Mouse (Mus musculus) forebrain, embryonic 12.5 days (tissue): Measurements from ENCODE around the gene A830018L16Rik. TPM values are rescaled to one million over a fixed set of nuclear protein-coding genes. Genes with fewer than 3 reads are reported as not detected.

Experiments
- ATAC-seq: fragments of 200-750 bp; cut with Nextera tagmentation; 2 replicates; pipeline ENCODE4 v1.8.0; 2017; ENCODE audit warnings: moderate TSS enrichment; ENCODE audit not compliant: low FRiP score
- H3K27ac ChIP-seq: fragments of 300-500 bp; sonication (generic); 2 replicates; pipeline ENCODE4 v1.5.1; 2016; ENCODE audit warnings: mild to moderate bottlenecking
- H3K27me3 ChIP-seq: fragments of 300-500 bp; sonication (generic); 2 replicates; pipeline ENCODE4 v1.6.1; 2016; ENCODE audit warnings: mild to moderate bottlenecking
- H3K36me3 ChIP-seq: fragments of 300-500 bp; sonication (generic); replicated peaks from 2 replicates; pipeline ENCODE4 v1.6.1; 2016; ENCODE audit warnings: mild to moderate bottlenecking
- H3K4me1 ChIP-seq: fragments of 300-500 bp; sonication (generic); 2 replicates; pipeline ENCODE4 v1.6.1; 2016
- H3K4me2 ChIP-seq: fragments of 300-500 bp; sonication (generic); 2 replicates; pipeline ENCODE4 v1.6.1; 2016; ENCODE audit warnings: mild to moderate bottlenecking, moderate library complexity
- H3K4me3 ChIP-seq: fragments of 300-500 bp; sonication (generic); replicated peaks from 2 replicates; pipeline ENCODE4 v1.5.1; 2016; ENCODE audit warnings: mild to moderate bottlenecking
- H3K9ac ChIP-seq: fragments of 300-500 bp; sonication (generic); 2 replicates; pipeline ENCODE4 v1.6.1; 2016; ENCODE audit warnings: mild to moderate bottlenecking
- H3K9me3 ChIP-seq: fragments of 300-500 bp; sonication (generic); 2 replicates; pipeline ENCODE4 v1.6.1; 2016
- WGBS: fragments of 180-500 bp; shearing (Covaris S2); methylation state at CpG from one replicate; pipeline ENCODE4 v1.1.7; 2016; 5-methylcytosine and 5-hydroxymethylcytosine counted together
- polyA plus RNA-seq: library from polyadenylated mRNA; unstranded; fragments of >200 nt; fragmentation: Nextera tagmentation; extraction: Ambion mirVana; gene quantifications from 2 replicates; pipeline ENCODE4 v1.2.1, GENCODE M21; 2016

The A830018L16Rik gene
- polyA plus RNA-seq: 1.5 and 1.6 TPM in 2 replicates

- peak; percentile 98 for ATAC-seq
- Histone ChIP-seq H3K36me3 (no peaks in the 10 kb centered on the region), H3K9ac (peak within 1 kb of the TSS; percentile 56), H3K4me3 (peak within 1 kb of the TSS; percentile 52), H3K4me1 (peaks cover 2% of the 10 kb centered on the region; the same call in 1 of the 2 replicates), H3K4me2 (peak within 1 kb of the TSS; percentile 75), H3K9me3 (no peaks in the 10 kb centered on the region), H3K27ac (0 out of 2 replicates have a peak within 1 kb of the TSS, but pooled peaks have one; percentile 5), H3K27me3 (0 out of 2 replicates have a peak, but pooled peaks cover 8% of the 10 kb centered on the region)
- under 1% methylated on average over 50 of the region's 50 CpGs for WGBS
Measured at GRCm38 (mm10) chr1:11413894-11414556, at the start of gene A830018L16Rik. A830018L16Rik (plus strand) TSS chr1:11414105.

GRCm38 (mm10) chr1:11385846-11386245, 28.1 kb upstream of the A830018L16Rik start:
- no peak overlapping the region for H3K4me2 ChIP-seq
- no peak for ATAC-seq
- H3K27me3 ChIP-seq: no peaks in the 10 kb centered on the region
- H3K36me3 ChIP-seq: no peaks in the 10 kb centered on the region
- H3K4me3 ChIP-seq: no peak overlapping the region
- no peaks in the 10 kb centered on the region for H3K9me3 ChIP-seq
- 65% methylated on average over 3 of the region's 3 CpGs for WGBS
- H3K27ac ChIP-seq: no peak overlapping the region
- H3K4me1 ChIP-seq: no peaks in the 10 kb centered on the region
- no peak overlapping the region for H3K9ac ChIP-seq

GRCm38 (mm10) chr1:11395408-11395807, 18.5 kb upstream of the A830018L16Rik start:
- no peak overlapping the region for H3K9ac ChIP-seq
- H3K4me3 ChIP-seq: no peak overlapping the region
- no peaks in the 10 kb centered on the region for H3K4me1 ChIP-seq
- H3K4me2 ChIP-seq: no peak overlapping the region
- no peak for ATAC-seq
- H3K36me3 ChIP-seq: no peaks in the 10 kb centered on the region
- no peak overlapping the region for H3K27ac ChIP-seq
- WGBS: 36% methylated on average over 4 of the region's 4 CpGs
- no peaks in the 10 kb centered on the region for H3K9me3 ChIP-seq
- no peaks in the 10 kb centered on the region for H3K27me3 ChIP-seq

- ATAC-seq: no peak
- WGBS: 92% methylated on average over 2 of the region's 2 CpGs
Measured at GRCm38 (mm10) chr1:11395996-11396736, 17.7 kb upstream of the A830018L16Rik start.

GRCm38 (mm10) chr1:11401159-11401558, 12.7 kb upstream of the A830018L16Rik start:
- H3K9me3 ChIP-seq: no peaks in the 10 kb centered on the region
- no peaks in the 10 kb centered on the region for H3K36me3 ChIP-seq
- H3K4me2 ChIP-seq: no peak overlapping the region
- no peaks in the 10 kb centered on the region for H3K27me3 ChIP-seq
- no peak overlapping the region for H3K4me3 ChIP-seq
- WGBS: 45% methylated on average over 2 of the region's 2 CpGs
- no peak overlapping the region for H3K27ac ChIP-seq
- no peak for ATAC-seq
- H3K9ac ChIP-seq: no peak overlapping the region
- no peaks in the 10 kb centered on the region for H3K4me1 ChIP-seq

More at GRCm38 (mm10) chr1:11395996-11396736, 17.7 kb upstream of the A830018L16Rik start:
- no peak overlapping the region for H3K4me3 ChIP-seq
- H3K4me2 ChIP-seq: no peak overlapping the region
- no peaks in the 10 kb centered on the region for H3K4me1 ChIP-seq
- no peak overlapping the region for H3K27ac ChIP-seq
- no peak overlapping the region for H3K9ac ChIP-seq
- H3K27me3 ChIP-seq: no peaks in the 10 kb centered on the region
- no peaks in the 10 kb centered on the region for H3K36me3 ChIP-seq
- no peaks in the 10 kb centered on the region for H3K9me3 ChIP-seq

- H3K4me1 ChIP-seq: no peaks in the 10 kb centered on the region
- no peak overlapping the region for H3K9ac ChIP-seq
- H3K9me3 ChIP-seq: no peaks in the 10 kb centered on the region
- H3K27me3 ChIP-seq: no peaks in the 10 kb centered on the region
- H3K27ac ChIP-seq: no peak overlapping the region
- H3K4me2 ChIP-seq: no peak overlapping the region
- no peak overlapping the region for H3K4me3 ChIP-seq
- no peaks in the 10 kb centered on the region for H3K36me3 ChIP-seq
- no peak for ATAC-seq
Measured at GRCm38 (mm10) chr1:11405527-11405926, 8.4 kb upstream of the A830018L16Rik start.

- no peak overlapping the region for H3K9ac ChIP-seq
- H3K4me1 ChIP-seq: no peaks in the 10 kb centered on the region
- no peak overlapping the region for H3K4me3 ChIP-seq
- no peak overlapping the region for H3K4me2 ChIP-seq
- ATAC-seq: no peak
- no peaks in the 10 kb centered on the region for H3K36me3 ChIP-seq
- 85% methylated on average over 3 of the region's 3 CpGs for WGBS
- no peak overlapping the region for H3K27ac ChIP-seq
- no peaks in the 10 kb centered on the region for H3K9me3 ChIP-seq
- no peaks in the 10 kb centered on the region for H3K27me3 ChIP-seq
Measured at GRCm38 (mm10) chr1:11406026-11406425, 7.9 kb upstream of the A830018L16Rik start.

- no peak; the same call in 1 of the 2 replicates for ATAC-seq
- H3K4me3 ChIP-seq: peak overlapping the region; percentile 52
- H3K4me2 ChIP-seq: peak overlapping the region; percentile 75
- WGBS: under 1% methylated on average over 9 of the region's 9 CpGs
- H3K36me3 ChIP-seq: no peaks in the 10 kb centered on the region
- H3K9me3 ChIP-seq: no peaks in the 10 kb centered on the region
- H3K27me3 ChIP-seq: 0 out of 2 replicates have a peak, but pooled peaks cover 8% of the 10 kb centered on the region
- H3K9ac ChIP-seq: peak overlapping the region; percentile 56
- H3K4me1 ChIP-seq: peaks cover 2% of the 10 kb centered on the region; the same call in 1 of the 2 replicates
- H3K27ac ChIP-seq: no peak overlapping the region
Measured at GRCm38 (mm10) chr1:11414560-11414959, 655 bp downstream of the A830018L16Rik start.

GRCm38 (mm10) chr1:11427310-11427709, 13.4 kb downstream of the A830018L16Rik start:
- Histone ChIP-seq H3K27ac (no peak overlapping the region), H3K36me3 (no peaks in the 10 kb centered on the region), H3K9me3 (no peaks in the 10 kb centered on the region), H3K4me2 (no peak overlapping the region), H3K27me3 (no peaks in the 10 kb centered on the region), H3K4me1 (no peaks in the 10 kb centered on the region), H3K4me3 (no peak overlapping the region), H3K9ac (no peak overlapping the region)
- no peak for ATAC-seq
- 86% methylated on average over 1 of the region's 1 CpGs for WGBS

GRCm38 (mm10) chr1:11458353-11458752, 44.4 kb downstream of the A830018L16Rik start:
- H3K27ac ChIP-seq: no peak overlapping the region
- H3K27me3 ChIP-seq: no peaks in the 10 kb centered on the region
- no peaks in the 10 kb centered on the region for H3K36me3 ChIP-seq
- no peak for ATAC-seq
- no peaks in the 10 kb centered on the region for H3K4me1 ChIP-seq
- H3K4me2 ChIP-seq: no peak overlapping the region
- no peak overlapping the region for H3K9ac ChIP-seq
- H3K4me3 ChIP-seq: no peak overlapping the region
- 95% methylated on average over 1 of the region's 1 CpGs for WGBS
- H3K9me3 ChIP-seq: peaks cover 5% of the 10 kb centered on the region; the same call in 1 of the 2 replicates

- ATAC-seq: no peak
- Histone ChIP-seq H3K4me3 (no peak overlapping the region), H3K4me2 (no peak overlapping the region), H3K27ac (no peak overlapping the region), H3K36me3 (no peaks in the 10 kb centered on the region), H3K9me3 (no peaks in the 10 kb centered on the region), H3K9ac (no peak overlapping the region), H3K4me1 (no peaks in the 10 kb centered on the region), H3K27me3 (no peaks in the 10 kb centered on the region)
- 72% methylated on average over 1 of the region's 1 CpGs for whole genome bisulfite sequencing
Measured at GRCm38 (mm10) chr1:11466325-11466724, 52.4 kb downstream of the A830018L16Rik start.

- WGBS: 61% methylated on average over 5 of the region's 5 CpGs
- no peak for ATAC-seq
Measured at GRCm38 (mm10) chr1:11467065-11467643, 53.2 kb downstream of the A830018L16Rik start.

More at GRCm38 (mm10) chr1:11467065-11467643, 53.2 kb downstream of the A830018L16Rik start:
- Histone ChIP-seq H3K4me2 (no peak overlapping the region), H3K27me3 (no peaks in the 10 kb centered on the region), H3K4me3 (no peak overlapping the region), H3K27ac (no peak overlapping the region), H3K9ac (no peak overlapping the region), H3K4me1 (no peaks in the 10 kb centered on the region), H3K9me3 (no peaks in the 10 kb centered on the region), H3K36me3 (no peaks in the 10 kb centered on the region)
